Mouse (Mus musculus) C2C12 (cell line): Measurements from ENCODE around the gene Hdac11. TPM values are rescaled to one million over a fixed set of nuclear protein-coding genes. Genes with fewer than 3 reads are reported as not detected.

Experiments used
- H3K27me3 ChIP-seq: one replicate; pipeline ENCODE4 v1.6.1; 2011; ENCODE audit not compliant: control insufficient read depth, insufficient read depth, insufficient read length
- H3K36me3 ChIP-seq: one replicate; pipeline ENCODE4 v1.6.1; 2011; ENCODE audit not compliant: control insufficient read depth, insufficient read depth
- H3K4me3 ChIP-seq: one replicate; pipeline ENCODE4 v1.5.1; 2011; ENCODE audit warnings: mild to moderate bottlenecking, control low read depth; ENCODE audit not compliant: poor library complexity, insufficient read depth, severe bottlenecking
- H3K79me2 ChIP-seq: one replicate; pipeline ENCODE4 v1.6.1; 2011; ENCODE audit not compliant: control insufficient read depth, insufficient read depth
- H3K79me3 ChIP-seq: one replicate; pipeline ENCODE4 v1.6.1; 2011; ENCODE audit warnings: low read depth, control low read depth
- H3ac ChIP-seq: one replicate; pipeline ENCODE3; 2011; ENCODE audit warnings: low read depth; ENCODE audit not compliant: control insufficient read depth, insufficient read length
- CEBPB ChIP-seq: IDR thresholded peaks from one replicate; pipeline ENCODE4 v1.6.1; 2011; ENCODE audit warnings: low read depth, mild to moderate bottlenecking, control low read depth, moderate library complexity
- CTCF ChIP-seq: IDR thresholded peaks from one replicate; pipeline ENCODE4 v1.5.1; 2011; ENCODE audit not compliant: control insufficient read depth, insufficient read depth, insufficient read length
- FOSL1 ChIP-seq: IDR thresholded peaks from one replicate; pipeline ENCODE4 v1.8.0; 2011; ENCODE audit warnings: mild to moderate bottlenecking, low read length; ENCODE audit not compliant: poor library complexity, insufficient read depth, severe bottlenecking
- MAX ChIP-seq: IDR thresholded peaks from one replicate; pipeline ENCODE4 v1.6.1; 2011; ENCODE audit warnings: mild to moderate bottlenecking, control low read depth
- MYOD1 ChIP-seq: IDR thresholded peaks from one replicate; pipeline ENCODE4 v1.6.1; 2011; ENCODE audit warnings: low read depth; ENCODE audit not compliant: control insufficient read depth, insufficient read length
- MYOG ChIP-seq: IDR thresholded peaks from one replicate; pipeline ENCODE4 v1.6.1; 2011; ENCODE audit not compliant: control insufficient read depth, insufficient read length; ENCODE audit errors: extremely low read depth
- USF1 ChIP-seq: IDR thresholded peaks from one replicate; pipeline ENCODE4 v1.6.1; 2011; ENCODE audit warnings: low read depth, mild to moderate bottlenecking, control low read depth, moderate library complexity
- polyA plus RNA-seq: library from polyadenylated mRNA; unstranded; fragments of >200 nt; fragmentation: generic; extraction: Trizol; gene quantifications from one replicate; pipeline ENCODE4 v1.2.1, GENCODE M21; 2012; ENCODE audit warnings: missing spikeins

Hdac11 gene
- polyA plus RNA-seq, 1 experiment: 1.1 TPM

- Histone ChIP-seq H3K4me3 (no peak overlapping the region), H3K27me3 (no peaks in the 10 kb centered on the region), H3K36me3 (no peaks in the 10 kb centered on the region), H3K79me3 (no peaks in the 10 kb centered on the region), H3K79me2 (no peaks in the 10 kb centered on the region), H3ac (no peak overlapping the region)
- no peak for TF ChIP-seq FOSL1
- TF ChIP-seq USF1: no peak
- no peak for TF ChIP-seq MAX
Measured at GRCm38 (mm10) chr6:91180767-91181171, 24.3 kb downstream of the Hdac11 start.

DNA sequence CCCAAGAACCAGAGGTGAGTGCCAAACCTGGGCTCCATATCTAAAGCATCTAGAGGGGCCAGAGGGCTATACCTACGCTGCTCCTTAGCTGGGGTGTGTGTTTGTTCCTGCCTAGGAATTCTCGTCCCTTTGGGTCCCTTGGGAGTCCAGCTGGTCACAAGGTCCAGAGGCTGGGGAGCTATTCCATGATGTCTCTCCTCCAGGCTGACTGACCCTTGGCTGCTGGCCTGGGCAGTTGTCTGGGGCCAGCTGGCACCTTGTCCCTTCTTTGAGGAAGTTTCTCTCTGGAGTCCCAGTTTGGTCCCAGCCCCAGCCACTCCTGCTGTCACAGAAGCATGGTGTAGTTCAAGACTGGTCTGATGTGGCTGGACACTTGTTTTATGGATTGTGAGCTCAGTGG is 24.9 kb downstream of the Hdac11 start:
- Histone ChIP-seq H3K4me3 (no peak overlapping the region), H3ac (no peak overlapping the region), H3K79me2 (no peaks in the 10 kb centered on the region), H3K79me3 (no peaks in the 10 kb centered on the region), H3K36me3 (no peaks in the 10 kb centered on the region), H3K27me3 (no peaks in the 10 kb centered on the region)
- TF ChIP-seq MYOD1: no peak
- no peak for TF ChIP-seq CEBPB
- no peak for TF ChIP-seq CTCF
- TF ChIP-seq MAX: no peak
- TF ChIP-seq USF1: no peak
- no peak for TF ChIP-seq MYOG
- TF ChIP-seq FOSL1: no peak

DNA sequence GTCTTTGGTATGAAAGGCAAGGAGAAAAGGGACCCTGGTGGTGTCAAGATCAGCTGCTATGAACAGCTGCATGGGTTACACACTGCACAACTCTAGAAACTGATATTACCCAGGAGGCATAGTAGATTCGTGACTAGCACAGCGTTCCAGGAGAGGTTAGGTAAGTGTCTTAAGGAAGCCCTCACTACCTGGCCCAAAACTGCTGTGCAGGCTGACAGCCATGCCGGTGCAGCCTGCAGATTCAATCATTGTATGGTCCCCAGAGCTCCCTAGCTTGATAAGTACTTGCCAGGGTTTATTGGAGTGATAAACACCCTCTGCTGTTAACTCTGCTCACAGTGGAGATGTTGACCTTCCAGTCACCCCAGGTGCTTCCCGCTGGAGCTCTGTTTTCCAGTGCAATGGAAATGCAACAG is 25.6 kb downstream of the Hdac11 start:
- Histone ChIP-seq H3K27me3 (no peaks in the 10 kb centered on the region), H3K79me2 (no peaks in the 10 kb centered on the region), H3K36me3 (no peaks in the 10 kb centered on the region), H3ac (no peak overlapping the region), H3K79me3 (no peaks in the 10 kb centered on the region), H3K4me3 (no peak overlapping the region)
- TF ChIP-seq CTCF (no peak), MAX (no peak), USF1 (no peak), MYOD1 (no peak), MYOG (no peak), CEBPB (no peak), FOSL1 (no peak)

DNA sequence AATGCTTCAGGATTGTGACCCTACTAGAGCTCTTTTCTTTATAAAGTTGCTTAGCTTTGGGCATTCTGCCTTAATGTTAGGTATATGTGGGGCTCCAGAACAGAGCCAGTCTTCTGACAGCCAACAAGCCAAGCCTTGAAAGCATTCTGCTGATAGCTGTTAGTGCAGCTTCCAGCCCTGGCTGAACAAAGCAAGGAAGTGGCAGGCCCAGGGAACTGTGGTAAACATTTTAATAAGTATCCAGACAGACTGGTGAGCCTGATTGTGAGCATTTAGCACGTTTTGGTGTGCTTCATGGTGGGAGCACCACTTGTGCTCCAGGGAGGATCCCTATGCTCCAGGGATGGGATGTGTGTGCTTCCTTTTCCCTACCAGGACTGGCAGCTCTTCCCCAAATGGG is 26.6 kb downstream of the Hdac11 start:
- Histone ChIP-seq H3ac (no peak overlapping the region), H3K27me3 (no peaks in the 10 kb centered on the region), H3K4me3 (no peak overlapping the region), H3K79me2 (no peaks in the 10 kb centered on the region), H3K79me3 (no peaks in the 10 kb centered on the region), H3K36me3 (no peaks in the 10 kb centered on the region)
- TF ChIP-seq FOSL1 (no peak), CEBPB (no peak)

GRCm38 (mm10) chr6:91183980-91184379 is 27.5 kb downstream of the Hdac11 start:
- Histone ChIP-seq H3ac (no peak overlapping the region), H3K36me3 (no peaks in the 10 kb centered on the region), H3K79me2 (no peaks in the 10 kb centered on the region), H3K27me3 (no peaks in the 10 kb centered on the region), H3K4me3 (no peak overlapping the region), H3K79me3 (no peaks in the 10 kb centered on the region)
- TF ChIP-seq MAX: no peak
- TF ChIP-seq MYOG: no peak
- no peak for TF ChIP-seq USF1
- no peak for TF ChIP-seq MYOD1
- TF ChIP-seq CEBPB: no peak
- TF ChIP-seq CTCF: no peak
- no peak for TF ChIP-seq FOSL1

- H3K36me3 ChIP-seq: no peaks in the 10 kb centered on the region
- no peaks in the 10 kb centered on the region for H3K79me2 ChIP-seq
- no peak overlapping the region for H3ac ChIP-seq
- TF ChIP-seq MYOG (no peak), USF1 (no peak), MYOD1 (no peak), FOSL1 (no peak), CEBPB (no peak), MAX (no peak), CTCF (no peak)
- H3K79me3 ChIP-seq: no peaks in the 10 kb centered on the region
- no peak overlapping the region for H3K4me3 ChIP-seq
- H3K27me3 ChIP-seq: no peaks in the 10 kb centered on the region
Measured at GRCm38 (mm10) chr6:91184776-91185175, 28.3 kb downstream of the Hdac11 start.
